Mouse (Mus musculus) kidney, embryonic 14.5 days (tissue): ENCODE data around the gene Epb41l3. TPM values are rescaled to one million over a fixed set of nuclear protein-coding genes. Genes with fewer than 3 reads are reported as not detected.
A peak's percentile ranks its signal among the peaks of the same experiment; 100 is the strongest.

ENCODE experiments used
- ATAC-seq: fragments of 200-750 bp; cut with Nextera tagmentation; 2 replicates; pipeline ENCODE4 v1.8.0; 2017; ENCODE audit warnings: moderate number of reproducible peaks, mild to moderate bottlenecking, moderate TSS enrichment, moderate library complexity; ENCODE audit not compliant: low FRiP score, low TSS enrichment
- H3K27ac ChIP-seq: fragments of 300-500 bp; sonication (generic); 2 replicates; pipeline ENCODE4 v1.5.1; 2014; ENCODE audit warnings: low read depth, mild to moderate bottlenecking, low read length, moderate library complexity, mixed read lengths
- H3K27me3 ChIP-seq: fragments of 300-500 bp; sonication (generic); 2 replicates; pipeline ENCODE4 v1.6.1; 2014; ENCODE audit warnings: mild to moderate bottlenecking, low read length; ENCODE audit not compliant: control insufficient read depth, insufficient read depth
- H3K36me3 ChIP-seq: fragments of 300-500 bp; sonication (generic); 2 replicates; pipeline ENCODE4 v1.6.1; 2014; ENCODE audit warnings: low read length, mixed read lengths; ENCODE audit not compliant: control insufficient read depth, insufficient read depth
- H3K4me1 ChIP-seq: fragments of 300-500 bp; sonication (generic); 2 replicates; pipeline ENCODE4 v1.6.1; 2014; ENCODE audit warnings: low read length, mixed read lengths; ENCODE audit not compliant: control insufficient read depth, insufficient read depth
- H3K4me2 ChIP-seq: fragments of 300-500 bp; sonication (generic); replicated peaks from 2 replicates; pipeline ENCODE4 v1.6.1; 2014; ENCODE audit warnings: low read depth, mild to moderate bottlenecking, low read length
- H3K4me3 ChIP-seq: fragments of 300-500 bp; sonication (generic); 2 replicates; pipeline ENCODE4 v1.5.1; 2014; ENCODE audit warnings: mild to moderate bottlenecking, low read length
- H3K9ac ChIP-seq: fragments of 300-500 bp; sonication (generic); 2 replicates; pipeline ENCODE4 v1.6.1; 2014; ENCODE audit warnings: low read depth, mild to moderate bottlenecking, low read length, moderate library complexity
- H3K9me3 ChIP-seq: fragments of 300-500 bp; sonication (generic); 2 replicates; pipeline ENCODE4 v1.6.1; 2016; ENCODE audit warnings: low read length; ENCODE audit not compliant: control insufficient read depth
- WGBS: fragments of 180-500 bp; shearing (Covaris S2); extraction: QIAGEN DNeasy Blood & Tissue Kit; methylation state at CpG from one replicate; pipeline ENCODE4 v1.1.7; 2014; 5-methylcytosine and 5-hydroxymethylcytosine counted together
- polyA plus RNA-seq: library from polyadenylated mRNA; unstranded; fragments of >200 nt; fragmentation: Nextera tagmentation; extraction: Ambion mirVana; gene quantifications from 2 replicates; pipeline ENCODE4 v1.2.1, GENCODE M21; 2014

Epb41l3 gene
- 17.6 and 29.7 TPM in 2 replicates for polyA plus RNA-seq

DNA sequence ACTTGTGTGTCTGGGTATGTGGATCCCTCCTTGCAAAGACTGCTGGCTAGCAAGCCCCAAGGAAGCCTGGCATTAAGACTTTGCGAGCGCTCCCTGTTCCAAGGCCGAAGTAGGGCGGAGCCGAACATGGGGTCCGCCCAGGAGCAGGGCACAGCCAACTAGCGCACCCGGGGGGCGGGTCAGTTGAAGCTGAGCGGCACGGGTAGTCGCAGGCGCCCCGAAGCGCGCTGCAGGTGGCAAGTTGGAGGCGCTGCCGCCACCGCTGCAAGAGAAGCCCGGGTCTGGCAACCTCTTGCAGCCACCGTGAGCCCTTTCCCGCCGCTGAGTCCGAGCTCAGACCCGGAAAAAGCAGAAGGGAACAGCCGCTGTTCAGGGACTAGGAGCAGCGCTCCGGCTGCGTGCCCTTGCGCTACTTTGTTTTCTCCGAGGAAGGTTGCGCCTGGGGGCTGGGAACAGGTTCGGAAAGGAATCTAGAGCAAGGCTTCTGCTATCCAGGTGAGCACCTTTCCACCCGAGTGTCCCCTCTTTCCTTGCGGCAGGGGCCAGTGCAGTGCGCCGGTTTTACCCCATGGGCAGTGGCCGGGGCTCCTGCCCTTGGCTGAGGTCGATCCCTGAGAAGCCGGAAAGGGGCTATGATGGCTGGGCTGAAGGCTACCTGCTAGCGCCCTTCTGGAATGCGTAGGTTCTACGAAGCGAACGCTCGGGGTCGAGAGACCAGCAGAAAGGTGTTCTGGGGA, at the start of gene Epb41l3:
Gene Epb41l3, plus strand, starts transcription at position 183 of the 737 bp plus-strand sequence.
- H3K4me1 ChIP-seq = 0 out of 2 replicates have a peak, but pooled peaks cover 5% of the 10 kb centered on the region
- H3K9me3 ChIP-seq = 0 out of 2 replicates have a peak, but pooled peaks cover 2% of the 10 kb centered on the region
- peak within 1 kb of the TSS; percentile 98 for H3K4me2 ChIP-seq
- H3K36me3 ChIP-seq = no peaks in the 10 kb centered on the region
- no peak within 1 kb of the TSS for H3K27ac ChIP-seq
- ATAC-seq = peak; percentile 92
- WGBS = under 1% methylated on average over 46 of the region's 47 CpGs
- H3K4me3 ChIP-seq = peak within 1 kb of the TSS; percentile 50
- peak within 1 kb of the TSS; percentile 13 for H3K9ac ChIP-seq
- H3K27me3 ChIP-seq = peaks cover 41% of the 10 kb centered on the region

DNA sequence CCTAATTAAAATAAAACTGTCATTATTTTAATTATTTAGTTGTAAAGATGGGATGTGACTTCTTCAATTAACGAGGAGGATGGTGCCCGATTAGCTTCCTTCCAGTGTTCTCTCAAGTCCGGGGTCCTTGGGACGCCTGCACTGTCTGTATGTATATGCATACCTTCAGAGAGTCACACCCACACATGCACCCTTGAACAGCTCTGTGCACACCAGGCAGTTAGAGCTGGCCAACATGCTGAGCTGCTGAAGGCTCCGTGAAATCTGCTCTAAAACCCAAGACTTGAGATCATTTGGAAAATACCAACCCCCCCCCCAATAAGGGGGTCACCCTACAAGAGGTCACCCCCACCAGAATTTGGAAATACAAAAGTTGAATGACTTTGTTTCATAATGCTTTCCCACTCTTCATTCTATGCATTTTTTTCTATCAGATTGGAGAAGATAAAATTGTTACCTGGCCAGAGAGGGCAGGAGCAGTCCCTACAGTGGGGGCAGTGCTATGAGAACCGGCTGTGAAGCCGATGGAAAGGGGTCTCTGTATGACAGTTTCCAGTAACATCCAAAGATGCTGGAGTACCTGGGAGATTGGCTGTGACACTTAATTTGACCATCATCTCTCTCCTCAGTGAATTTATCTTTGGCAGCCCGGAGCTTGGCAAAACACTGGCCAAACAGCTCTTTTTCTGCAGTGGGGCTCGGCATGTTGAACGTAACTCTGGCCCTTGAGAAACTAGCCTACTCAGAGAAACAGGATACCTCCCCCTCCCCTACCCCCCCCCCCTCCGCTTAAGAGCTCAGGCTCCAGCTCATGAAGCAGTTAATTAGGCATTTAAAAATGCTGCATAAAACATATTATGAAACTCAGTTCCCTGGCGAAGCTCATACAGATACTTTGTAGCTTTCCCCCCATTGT, 36.5 kb upstream of the Epb41l3 start:
- Histone ChIP-seq H3K4me3 (no peak overlapping the region), H3K4me2 (no peak overlapping the region; the same call in 1 of the 2 replicates), H3K27me3 (peaks cover 3% of the 10 kb centered on the region; the same call in 1 of the 2 replicates), H3K4me1 (no peaks in the 10 kb centered on the region), H3K9ac (no peak overlapping the region), H3K36me3 (no peaks in the 10 kb centered on the region), H3K9me3 (no peaks in the 10 kb centered on the region), H3K27ac (no peak overlapping the region)
- 40% methylated on average over 12 of the region's 12 CpGs for WGBS
- peak; percentile 71; the same call in 1 of the 2 replicates for ATAC-seq

DNA sequence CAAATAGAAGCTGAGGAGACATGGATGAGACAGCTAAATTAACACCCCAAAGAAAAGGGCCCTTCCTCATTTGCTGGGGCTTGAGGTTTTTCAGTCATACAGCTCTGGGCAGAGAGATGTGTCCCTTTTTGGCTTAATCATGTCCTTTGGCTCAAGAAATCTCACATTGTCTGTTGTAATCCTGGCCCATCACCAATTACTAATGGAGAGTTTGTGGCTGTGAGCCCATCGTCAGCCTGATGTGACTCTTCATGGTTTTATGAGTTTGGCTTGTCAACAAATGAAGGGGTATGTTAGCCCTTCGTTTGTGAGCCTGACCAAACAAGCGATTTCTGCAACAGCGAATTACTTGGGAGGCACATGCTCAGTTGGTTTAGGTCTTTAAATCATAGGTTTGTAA, 34.0 kb upstream of the Epb41l3 start:
- Histone ChIP-seq H3K4me1 (no peaks in the 10 kb centered on the region), H3K27ac (no peak overlapping the region), H3K36me3 (no peaks in the 10 kb centered on the region), H3K4me2 (no peak overlapping the region), H3K4me3 (no peak overlapping the region), H3K27me3 (peaks cover 3% of the 10 kb centered on the region; the same call in 1 of the 2 replicates), H3K9ac (no peak overlapping the region), H3K9me3 (no peaks in the 10 kb centered on the region)
- ATAC-seq = no peak
- WGBS = 46% methylated on average over 4 of the region's 4 CpGs

DNA sequence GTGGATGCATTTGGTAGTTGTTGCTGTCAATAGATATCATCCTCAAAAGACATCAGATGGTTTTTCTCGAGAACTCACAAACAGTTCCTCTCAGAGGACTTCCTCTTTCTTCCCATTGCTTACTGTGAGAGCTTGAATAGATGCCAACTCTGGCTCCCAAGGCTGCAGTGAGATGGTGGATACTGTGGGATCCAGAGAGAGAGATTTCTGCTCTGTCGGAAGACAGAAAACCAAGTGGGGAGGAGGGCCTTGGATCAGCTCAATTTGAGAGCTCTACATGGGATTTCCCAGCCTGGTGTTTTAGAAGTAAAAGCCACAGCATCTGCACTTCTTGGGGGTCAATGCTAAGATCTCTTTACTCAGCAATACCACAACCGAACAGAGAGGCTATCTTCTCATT, 26.7 kb upstream of the Epb41l3 start:
- Histone ChIP-seq H3K9ac (no peak overlapping the region), H3K36me3 (no peaks in the 10 kb centered on the region), H3K27ac (no peak overlapping the region), H3K4me2 (no peak overlapping the region), H3K27me3 (no peaks in the 10 kb centered on the region), H3K9me3 (no peaks in the 10 kb centered on the region), H3K4me3 (no peak overlapping the region), H3K4me1 (no peaks in the 10 kb centered on the region)
- no peak for ATAC-seq
- WGBS = 85% methylated on average over 3 of the region's 3 CpGs

DNA sequence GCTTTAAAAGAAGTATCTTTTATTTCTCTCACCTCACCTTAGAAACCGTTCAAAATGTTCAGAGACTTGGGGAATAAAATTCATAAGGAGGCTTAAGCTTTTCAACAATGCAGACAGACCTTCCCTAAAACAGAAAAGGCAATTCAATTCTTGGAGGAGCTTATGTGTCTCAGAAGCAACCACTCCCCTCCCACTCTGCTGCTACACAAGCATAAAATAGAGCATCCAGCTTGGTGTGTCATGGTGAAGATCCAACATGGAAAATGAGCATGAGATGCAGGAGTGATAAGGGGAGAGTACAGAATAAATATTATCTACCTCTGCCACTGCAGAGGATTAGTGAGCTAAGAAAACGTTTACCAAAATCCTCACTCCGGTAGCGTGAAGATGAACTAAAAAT, 21.5 kb upstream of the Epb41l3 start:
- Histone ChIP-seq H3K9me3 (0 out of 2 replicates have a peak, but pooled peaks cover 4% of the 10 kb centered on the region), H3K4me3 (no peak overlapping the region)

DNA sequence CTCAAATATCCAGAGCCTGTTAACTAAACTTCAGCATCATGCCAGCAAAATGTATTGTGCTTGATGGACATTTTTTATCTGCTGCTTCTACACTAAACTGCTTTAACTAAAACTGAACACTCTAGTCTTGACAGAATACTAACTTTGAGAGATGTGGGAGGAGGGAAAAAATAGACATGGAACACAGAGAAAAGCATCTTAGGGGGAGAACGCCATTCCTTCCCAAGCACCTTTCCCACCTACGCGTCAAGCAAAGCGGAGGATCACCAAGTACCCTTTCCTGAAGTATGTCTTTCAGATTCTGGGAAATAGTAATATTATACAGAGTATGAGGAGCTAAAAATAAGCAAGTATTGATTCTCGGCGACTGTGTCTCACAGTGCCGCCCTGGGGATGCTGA, 15.7 kb upstream of the Epb41l3 start:
- 0 out of 2 replicates have a peak, but pooled peaks cover 4% of the 10 kb centered on the region for H3K9me3 ChIP-seq
- H3K9ac ChIP-seq = no peak overlapping the region
- no peak overlapping the region for H3K4me3 ChIP-seq
- no peak for ATAC-seq
- 91% methylated on average over 7 of the region's 7 CpGs for WGBS
- H3K4me2 ChIP-seq = no peak overlapping the region
- H3K4me1 ChIP-seq = no peaks in the 10 kb centered on the region
- H3K27ac ChIP-seq = no peak overlapping the region
- no peaks in the 10 kb centered on the region for H3K36me3 ChIP-seq
- H3K27me3 ChIP-seq = no peaks in the 10 kb centered on the region

More for the DNA sequence above, 21.5 kb upstream of the Epb41l3 start:
- ATAC-seq = no peak
- Histone ChIP-seq H3K9ac (no peak overlapping the region), H3K27ac (no peak overlapping the region), H3K27me3 (no peaks in the 10 kb centered on the region), H3K4me1 (no peaks in the 10 kb centered on the region), H3K36me3 (no peaks in the 10 kb centered on the region), H3K4me2 (no peak overlapping the region)
- WGBS = 85% methylated on average over 4 of the region's 4 CpGs

DNA sequence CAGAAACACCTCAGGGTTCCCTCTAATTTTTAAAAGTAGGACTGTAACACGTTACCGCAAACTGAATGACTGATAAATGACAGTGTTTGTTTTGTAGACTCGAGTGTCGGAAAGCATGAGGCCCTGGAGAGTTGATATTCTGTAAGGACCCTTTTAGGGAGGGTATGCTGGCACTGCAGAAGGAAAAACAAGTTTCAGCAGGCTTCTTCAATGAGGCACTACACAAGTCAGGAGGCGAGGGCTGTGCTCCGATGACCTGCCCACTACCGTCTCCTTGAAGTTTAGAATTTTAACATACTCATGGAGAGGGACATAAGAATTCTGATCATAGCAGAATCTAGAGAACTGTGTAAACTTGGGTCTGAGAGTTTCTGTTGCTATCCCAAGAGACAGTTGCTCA, 15.1 kb upstream of the Epb41l3 start:
- no peak overlapping the region for H3K4me2 ChIP-seq
- no peak overlapping the region for H3K27ac ChIP-seq
- no peak overlapping the region for H3K4me3 ChIP-seq
- WGBS = 79% methylated on average over 7 of the region's 7 CpGs
- H3K4me1 ChIP-seq = no peaks in the 10 kb centered on the region
- 0 out of 2 replicates have a peak, but pooled peaks cover 4% of the 10 kb centered on the region for H3K9me3 ChIP-seq
- no peaks in the 10 kb centered on the region for H3K36me3 ChIP-seq
- no peaks in the 10 kb centered on the region; the same call in 1 of the 2 replicates for H3K27me3 ChIP-seq
- no peak overlapping the region for H3K9ac ChIP-seq
- no peak for ATAC-seq

DNA sequence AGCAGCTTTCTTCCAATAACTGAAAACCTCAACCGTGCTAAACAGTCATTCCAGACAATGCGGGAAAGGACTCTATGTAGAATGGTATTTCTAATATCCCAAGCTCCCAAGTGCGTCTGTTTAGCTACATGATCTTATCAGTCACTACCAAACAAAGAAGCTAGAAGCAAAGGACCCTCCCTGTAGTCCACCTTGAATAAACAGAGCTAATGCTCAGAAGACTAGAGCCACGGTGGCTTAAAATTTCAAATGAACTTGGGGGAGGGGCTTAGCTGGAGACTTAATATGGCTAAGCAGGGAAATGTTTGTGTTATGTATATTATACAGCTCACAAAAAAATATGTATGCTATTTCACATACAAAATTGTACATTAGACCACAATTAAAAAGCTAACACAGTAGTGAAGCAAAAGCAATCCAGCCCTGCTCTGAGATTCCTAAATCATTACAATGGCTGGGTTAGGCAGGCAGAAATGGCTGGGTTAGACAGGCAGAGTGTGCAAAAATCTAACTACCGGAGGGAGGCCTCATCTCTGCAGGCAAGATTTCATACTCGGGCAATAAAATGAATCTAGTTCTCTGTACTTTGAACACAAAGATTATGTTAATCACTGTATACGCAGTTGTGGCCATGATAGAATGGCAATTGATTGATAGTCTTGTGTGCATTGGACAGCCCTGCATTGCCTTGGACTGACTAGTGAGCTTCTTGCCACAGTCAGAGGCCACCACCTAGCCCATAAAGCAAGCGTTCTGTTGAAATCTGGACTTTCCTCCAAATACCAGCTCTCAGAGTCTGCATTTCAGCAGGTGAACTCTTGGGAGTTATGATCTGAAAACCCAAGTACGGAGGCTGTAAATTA, 13.4 kb upstream of the Epb41l3 start:
- no peak for ATAC-seq
- Histone ChIP-seq H3K36me3 (no peaks in the 10 kb centered on the region), H3K4me3 (no peak overlapping the region), H3K9ac (no peak overlapping the region), H3K27ac (no peak overlapping the region), H3K27me3 (no peaks in the 10 kb centered on the region; the same call in 1 of the 2 replicates), H3K9me3 (0 out of 2 replicates have a peak, but pooled peaks cover 4% of the 10 kb centered on the region), H3K4me1 (no peaks in the 10 kb centered on the region), H3K4me2 (no peak overlapping the region)
- WGBS = 73% methylated on average over 9 of the region's 9 CpGs
